Mouse (Mus musculus): ENCODE results near the gene Dhx35. TPM values are rescaled to one million over a fixed set of nuclear protein-coding genes. Genes with fewer than 3 reads are reported as not detected.

Dhx35 gene
- polyA plus RNA-seq, 1 experiment from 2014 or later: 14.3 TPM

GRCm38 (mm10) chr2:158861115-158861514, 66.5 kb downstream of the Dhx35 start:
- WGBS: 84% methylated on average over 2 of the region's 2 CpGs
- ATAC-seq (replicated peaks): no peak
- H3K36me3 ChIP-seq (replicated peaks): 0 out of 2 replicates have a peak, but pooled peaks cover 5% of the 10 kb centered on the region
- H3K9me3 ChIP-seq: no peaks in the 10 kb centered on the region
- H3K4me3 ChIP-seq: no peak overlapping the region
- H3K4me2 ChIP-seq: no peak overlapping the region
- H3K27ac ChIP-seq: no peak overlapping the region
- H3K9ac ChIP-seq: no peak overlapping the region
- no peaks in the 10 kb centered on the region for H3K4me1 ChIP-seq
- H3K27me3 ChIP-seq (replicated peaks): no peaks in the 10 kb centered on the region

GRCm38 (mm10) chr2:158863341-158864125, 68.9 kb downstream of the Dhx35 start:
- peak; percentile 72 for ATAC-seq (replicated peaks)
- H3K27ac ChIP-seq: no peak overlapping the region
- no peak overlapping the region for H3K4me3 ChIP-seq
- H3K4me2 ChIP-seq: no peak overlapping the region
- H3K36me3 ChIP-seq (replicated peaks): no peaks in the 10 kb centered on the region
- H3K4me1 ChIP-seq: no peaks in the 10 kb centered on the region
- H3K9me3 ChIP-seq: no peaks in the 10 kb centered on the region
- H3K9ac ChIP-seq: no peak overlapping the region
- H3K27me3 ChIP-seq (replicated peaks): no peaks in the 10 kb centered on the region
- WGBS: 57% methylated on average over 11 of the region's 11 CpGs

GRCm38 (mm10) chr2:158864126-158864458, 69.5 kb downstream of the Dhx35 start:
- no peak overlapping the region for H3K9ac ChIP-seq
- no peaks in the 10 kb centered on the region for H3K36me3 ChIP-seq (replicated peaks)
- 82% methylated on average over 4 of the region's 4 CpGs for WGBS
- H3K4me1 ChIP-seq: no peaks in the 10 kb centered on the region
- H3K9me3 ChIP-seq: no peaks in the 10 kb centered on the region
- ATAC-seq (replicated peaks): no peak
- no peak overlapping the region for H3K4me2 ChIP-seq
- no peak overlapping the region for H3K27ac ChIP-seq
- no peak overlapping the region for H3K4me3 ChIP-seq
- no peaks in the 10 kb centered on the region for H3K27me3 ChIP-seq (replicated peaks)

- no peaks in the 10 kb centered on the region for H3K36me3 ChIP-seq (replicated peaks)
- H3K4me1 ChIP-seq: 0 out of 2 replicates have a peak, but pooled peaks cover 6% of the 10 kb centered on the region
- no peak overlapping the region for H3K27ac ChIP-seq
- WGBS: 26% methylated on average over 10 of the region's 10 CpGs
- no peak overlapping the region for H3K9ac ChIP-seq
- no peaks in the 10 kb centered on the region for H3K27me3 ChIP-seq (replicated peaks)
- no peak overlapping the region for H3K4me3 ChIP-seq
- ATAC-seq (replicated peaks): peak; percentile 31; the same call in 1 of the 2 replicates
- H3K4me2 ChIP-seq: no peak overlapping the region
- H3K9me3 ChIP-seq: no peaks in the 10 kb centered on the region
Observed at GRCm38 (mm10) chr2:158865358-158865757, 70.8 kb downstream of the Dhx35 start.

- H3K4me1 ChIP-seq: no peaks in the 10 kb centered on the region
- no peak for ATAC-seq (replicated peaks)
- H3K4me2 ChIP-seq: no peak overlapping the region
- H3K9me3 ChIP-seq: no peaks in the 10 kb centered on the region
- no peak overlapping the region for H3K27ac ChIP-seq
- 50% methylated on average over 6 of the region's 6 CpGs for WGBS
- no peak overlapping the region for H3K4me3 ChIP-seq
- no peak overlapping the region for H3K9ac ChIP-seq
- no peaks in the 10 kb centered on the region for H3K27me3 ChIP-seq (replicated peaks)
- H3K36me3 ChIP-seq (replicated peaks): no peaks in the 10 kb centered on the region
Observed at GRCm38 (mm10) chr2:158886571-158886970, 92.0 kb downstream of the Dhx35 start.

GRCm38 (mm10) chr2:158888531-158888930, 93.9 kb downstream of the Dhx35 start:
- Histone ChIP-seq H3K27me3 (replicated peaks) (no peaks in the 10 kb centered on the region), H3K36me3 (replicated peaks) (no peaks in the 10 kb centered on the region), H3K4me2 (no peak overlapping the region), H3K4me1 (no peaks in the 10 kb centered on the region), H3K9ac (no peak overlapping the region), H3K27ac (no peak overlapping the region), H3K9me3 (no peaks in the 10 kb centered on the region), H3K4me3 (no peak overlapping the region)
- WGBS: 94% methylated on average over 5 of the region's 5 CpGs
- ATAC-seq (replicated peaks): no peak

- Histone ChIP-seq H3K9ac (no peak overlapping the region), H3K4me2 (no peak overlapping the region), H3K27me3 (replicated peaks) (no peaks in the 10 kb centered on the region), H3K4me3 (no peak overlapping the region), H3K9me3 (no peaks in the 10 kb centered on the region), H3K36me3 (replicated peaks) (no peaks in the 10 kb centered on the region), H3K27ac (no peak overlapping the region), H3K4me1 (no peaks in the 10 kb centered on the region)
- no peak for ATAC-seq (replicated peaks)
- WGBS: 63% methylated on average over 11 of the region's 11 CpGs
Observed at GRCm38 (mm10) chr2:158889201-158889600, 94.6 kb downstream of the Dhx35 start.

- 92% methylated on average over 4 of the region's 4 CpGs for WGBS
- Histone ChIP-seq H3K4me3 (no peak overlapping the region), H3K4me1 (no peaks in the 10 kb centered on the region), H3K27ac (no peak overlapping the region), H3K4me2 (no peak overlapping the region), H3K9me3 (no peaks in the 10 kb centered on the region), H3K9ac (no peak overlapping the region), H3K27me3 (replicated peaks) (no peaks in the 10 kb centered on the region), H3K36me3 (replicated peaks) (no peaks in the 10 kb centered on the region)
- ATAC-seq (replicated peaks): no peak
Observed at GRCm38 (mm10) chr2:158891319-158891718, 96.7 kb downstream of the Dhx35 start.

- Histone ChIP-seq H3K9me3 (no peaks in the 10 kb centered on the region), H3K4me2 (no peak overlapping the region), H3K4me1 (peaks cover under 1% of the 10 kb centered on the region; the same call in 1 of the 2 replicates), H3K27me3 (replicated peaks) (no peaks in the 10 kb centered on the region), H3K27ac (no peak overlapping the region), H3K36me3 (replicated peaks) (no peaks in the 10 kb centered on the region), H3K9ac (no peak overlapping the region), H3K4me3 (no peak overlapping the region)
- WGBS: 82% methylated on average over 16 of the region's 16 CpGs
- ATAC-seq (replicated peaks): no peak
Observed at GRCm38 (mm10) chr2:158893171-158893853, 98.7 kb downstream of the Dhx35 start.

- WGBS: 47% methylated on average over 13 of the region's 13 CpGs
- Histone ChIP-seq H3K27ac (no peak overlapping the region), H3K4me1 (peaks cover 3% of the 10 kb centered on the region; the same call in 1 of the 2 replicates), H3K4me3 (no peak overlapping the region), H3K4me2 (no peak overlapping the region), H3K36me3 (replicated peaks) (no peaks in the 10 kb centered on the region), H3K9me3 (no peaks in the 10 kb centered on the region), H3K27me3 (replicated peaks) (no peaks in the 10 kb centered on the region), H3K9ac (no peak overlapping the region)
- ATAC-seq (replicated peaks): no peak
Observed at GRCm38 (mm10) chr2:158898469-158899196, 104.0 kb downstream of the Dhx35 start.

All from midbrain, embryonic 15.5 days (tissue).